In the genomic region with DNA sequence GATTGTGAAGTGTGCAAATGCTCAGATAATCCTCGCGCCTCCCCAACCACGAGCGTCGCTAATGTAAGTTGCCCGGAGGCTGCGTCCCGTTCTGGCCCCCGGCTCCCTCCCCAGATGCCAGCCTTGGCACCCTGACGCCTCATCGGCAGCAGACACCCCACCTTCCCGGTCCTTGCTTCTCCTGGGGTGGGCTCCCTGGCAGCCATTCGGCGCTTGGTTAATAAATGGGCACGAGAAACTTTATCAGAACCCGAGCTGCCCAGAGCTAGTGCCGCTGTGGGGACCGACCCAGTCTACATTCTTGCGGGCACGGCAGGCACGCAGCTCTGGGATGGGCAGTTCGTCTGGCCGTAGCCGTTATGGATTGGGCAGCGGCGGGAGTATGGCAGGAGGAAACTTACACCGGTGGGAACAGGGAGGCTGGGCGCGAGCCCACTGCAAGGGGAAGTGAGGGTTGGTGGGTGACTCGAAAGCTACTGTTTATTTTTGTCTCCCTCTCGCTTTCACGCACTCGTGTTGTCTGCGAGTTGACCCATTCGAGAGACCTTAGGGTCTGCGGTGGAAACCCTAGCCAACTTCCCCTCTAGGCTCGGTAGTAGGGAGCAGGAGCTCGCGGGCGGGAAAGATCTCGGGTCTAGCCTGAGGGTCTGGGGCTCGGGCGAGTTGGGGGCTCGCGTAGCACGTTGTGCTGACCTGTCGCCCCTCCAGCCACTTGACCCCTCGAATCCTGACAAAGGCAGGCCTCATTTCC, we compare ENCODE assay signal across 8 mouse cellular contexts. TPM values are rescaled to one million over a fixed set of nuclear protein-coding genes. Genes with fewer than 3 reads are reported as not detected.
DNase-seq lines count a peak whose midpoint lies in the region; ATAC-seq and TF ChIP-seq lines count a peak whose summit lies in the region.

No protein-coding gene starts in this region.

- peaks cover 48% of the 10 kb centered on the region for H3K4me1 ChIP-seq in E14TG2a.4 (replicated peaks; ENCODE audit: low read depth, low read length)
- no peaks in the 10 kb centered on the region for H3K4me1 ChIP-seq in embryonic fibroblast, embryonic 13.5 days (ENCODE audit: control insufficient read depth, insufficient read depth, low read length)
- H3K4me1 ChIP-seq in heart, embryonic 14.5 days (ENCODE audit: control insufficient read depth in 2 of 2, insufficient read depth in 2 of 2, low read length in 2 of 2), result peaks cover 18 to 39% of the 10 kb centered on the region in 2 experiments

- peak overlapping the region; percentile 71 for H3K4me2 ChIP-seq in heart, embryonic 14.5 days (ENCODE audit: low read length)

- peak overlapping the region; percentile 100 for H3K9ac ChIP-seq in heart, embryonic 14.5 days (ENCODE audit: low read length)

- H3K36me3 ChIP-seq in E14TG2a.4 (ENCODE audit: insufficient read depth, low read length), result peaks cover 16% of the 10 kb centered on the region
- no peaks in the 10 kb centered on the region for H3K36me3 ChIP-seq in heart, embryonic 14.5 days (ENCODE audit: control insufficient read depth, insufficient read depth, low read length)

- TF ChIP-seq POLR2A in embryonic fibroblast, embryonic 13.5 days (IDR thresholded peaks at IDR 0.05; ENCODE audit: low read depth, low read length), result no peak; the same call in none of the 2 replicates

- peak overlapping the region; percentile 96 for H3K27ac ChIP-seq in embryonic fibroblast, embryonic 13.5 days (ENCODE audit: insufficient read depth, low read length)
- H3K27ac ChIP-seq in heart, embryonic 14.5 days (replicated peaks in 1 of 2; ENCODE audit: control insufficient read depth in 1 of 2, insufficient read depth in 1 of 2, low read depth in 2 of 2, low read length in 2 of 2), result peak overlapping the region; percentile 99 to 100

- DNase-seq in adrenal gland, postnatal 14 days, result peak; percentile 78
- DNase-seq in kidney, postnatal 10 days, result peak; percentile 73
- peak; percentile 66 for DNase-seq in lung, postnatal 10 days
- DNase-seq in ovary, postnatal 10 days (ENCODE audit: low spot score), result peak; percentile 64
- peak; percentile 72 for DNase-seq in thymus, postnatal 4 days

- WGBS in heart, embryonic 14.5 days, result under 1% methylated on average over 48 of the region's 48 CpGs

- H3K4me3 ChIP-seq in E14TG2a.4 (replicated peaks; ENCODE audit: low read length), result peak overlapping the region; percentile 88
- peak overlapping the region; percentile 87 for H3K4me3 ChIP-seq in embryonic fibroblast, embryonic 13.5 days (ENCODE audit: insufficient read depth, low read length)
- peak overlapping the region; percentile 75 to 88 for H3K4me3 ChIP-seq in heart, embryonic 14.5 days (ENCODE audit: control insufficient read depth in 1 of 2, insufficient read depth in 1 of 2, low read depth in 1 of 2, low read length in 2 of 2)

- peaks cover 3% of the 10 kb centered on the region for H3K27me3 ChIP-seq in E14TG2a.4 (ENCODE audit: insufficient read depth, low read length)
- no peaks in the 10 kb centered on the region for H3K27me3 ChIP-seq in heart, embryonic 14.5 days (ENCODE audit: control insufficient read depth, insufficient read depth, low read length)

- no peak for ATAC-seq in heart, embryonic 14.5 days (ENCODE audit: insufficient number of reproducible peaks, insufficient read depth, low FRiP score, low read depth)

- no peak for TF ChIP-seq CTCF in E14TG2a.4 (conservative IDR thresholded peaks at IDR 0.05; ENCODE audit: low read length)
- no peak for TF ChIP-seq CTCF in embryonic fibroblast, embryonic 13.5 days (IDR thresholded peaks at IDR 0.05; ENCODE audit: borderline replicate concordance, insufficient read depth, low read length)

- no peaks in the 10 kb centered on the region for H3K9me3 ChIP-seq in E14TG2a.4 (ENCODE audit: low read length)
- no peaks in the 10 kb centered on the region for H3K9me3 ChIP-seq in heart, embryonic 14.5 days (ENCODE audit: control insufficient read depth, low read length)

RNA-seq across cellular contexts. Expression of gene Anp32a, which starts 1.5 kb away (rescaled TPM):
- total RNA-seq in adrenal gland, postnatal 14 days (2021), result 379 and 408 TPM in 2 replicates
- 352 and 487 TPM in 2 replicates for polyA plus RNA-seq in embryonic fibroblast, embryonic 13.5 days (2011; ENCODE audit: insufficient read length, low read depth, missing spikeins)
- polyA plus RNA-seq in heart, embryonic 14.5 days (2014; fragmentation: Nextera tagmentation; extraction: Ambion mirVana), result 92.8 and 109 TPM in 2 replicates
